Mouse (Mus musculus) erythroblast, adult 5-6 weeks (primary cell): ENCODE data around the gene Palm. TPM values are rescaled to one million over a fixed set of nuclear protein-coding genes. Genes with fewer than 3 reads are reported as not detected.

Experiments
- ATAC-seq: replicated peaks from 2 replicates; pipeline ENCODE4 v1.8.0; 2016; ENCODE audit warnings: moderate number of reproducible peaks, mild to moderate bottlenecking, moderate TSS enrichment, inconsistent platforms; ENCODE audit not compliant: poor library complexity, low FRiP score, severe bottlenecking
- total RNA-seq, 2 experiments: library from RNA; stranded (forward) in 1 of 2; stranded (reverse) in 1 of 2; fragments of 150-400 nt in 1 of 2; fragments of 200-764, 138-1000 nt in 1 of 2; gene quantifications; 2 replicates each; pipeline versions ENCODE4 v1.2.3 to v1.2.4; 2015 to 2017; ENCODE audit warnings: low replicate concordance in 2 of 2

Gene Palm
- total RNA-seq, 2 experiments from 2014 or later: 4.5 to 9.4 TPM

DNA sequence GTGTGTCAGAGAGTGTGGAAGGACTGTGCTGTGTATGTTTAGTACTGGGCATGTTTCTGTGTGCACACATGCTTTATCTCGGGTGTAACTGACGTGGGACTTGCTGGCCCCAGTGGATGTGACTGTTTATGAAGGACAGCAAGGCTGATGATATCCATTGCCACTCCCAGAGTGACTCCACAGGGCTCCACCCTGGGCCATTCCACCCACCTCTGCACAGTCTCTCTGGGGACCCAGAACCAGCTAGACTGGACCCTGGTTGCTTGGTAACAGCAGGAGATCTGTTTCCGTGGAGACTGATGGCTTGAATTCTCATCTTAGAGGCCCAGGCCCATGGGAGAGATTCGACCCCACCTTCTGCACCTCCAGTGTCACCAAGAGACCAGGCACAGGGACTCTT, 24.9 kb downstream of the Palm start:
- no peak for ATAC-seq

DNA sequence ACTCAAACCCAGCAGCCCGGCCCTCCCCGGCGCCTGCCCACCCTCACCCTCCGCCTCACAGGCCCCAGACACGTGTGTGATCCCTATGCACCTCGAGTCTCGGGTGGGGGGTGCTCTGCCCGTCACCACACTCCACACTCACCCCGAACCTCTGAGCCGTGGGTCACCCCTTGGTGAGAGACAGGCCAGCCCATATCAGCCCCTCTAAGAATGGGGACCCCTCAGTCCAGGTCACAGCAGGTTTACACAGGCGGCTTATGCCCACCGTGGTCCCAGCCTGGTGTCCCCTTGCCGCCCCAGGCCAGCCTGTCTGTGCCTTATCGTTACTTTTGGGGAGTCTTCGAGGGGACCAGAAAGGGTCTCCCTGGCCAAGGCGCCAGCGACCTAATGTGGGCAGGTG, 26.2 kb downstream of the Palm start:
- no peak for ATAC-seq

- no peak for ATAC-seq
Observed at GRCm38 (mm10) chr10:79820277-79820676, 26.9 kb downstream of the Palm start.

DNA sequence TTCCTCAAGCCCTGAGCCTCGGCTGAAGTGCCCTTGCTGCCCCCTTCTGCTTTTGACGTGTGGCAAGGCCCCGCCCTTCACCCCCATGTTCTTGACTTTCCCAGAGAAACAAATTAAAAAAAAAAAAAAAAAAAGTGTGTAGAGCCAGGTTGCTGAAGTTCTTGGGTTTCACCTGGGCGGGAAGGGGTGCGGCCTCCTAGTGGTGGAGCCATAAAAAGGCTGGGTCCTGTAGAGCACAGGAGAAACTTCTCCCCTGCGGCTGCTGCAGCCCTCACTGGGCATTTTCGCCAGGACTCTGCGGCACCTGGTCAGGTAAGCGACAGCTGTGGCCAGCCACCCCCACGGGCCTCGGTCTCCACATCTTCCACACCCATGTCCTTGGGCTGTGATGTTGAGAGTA, 27.4 kb downstream of the Palm start, which contains the start of gene Misp:
TSS of gene Misp (plus strand) at position 208 of the 400 bp plus-strand sequence.
- ATAC-seq: no peak

GRCm38 (mm10) chr10:79821731-79822130, 28.4 kb downstream of the Palm start:
- ATAC-seq: no peak

- no peak for ATAC-seq
Observed at GRCm38 (mm10) chr10:79822372-79822771, 29.0 kb downstream of the Palm start.

- no peak for ATAC-seq
Observed at GRCm38 (mm10) chr10:79823011-79823410, 29.6 kb downstream of the Palm start.

DNA sequence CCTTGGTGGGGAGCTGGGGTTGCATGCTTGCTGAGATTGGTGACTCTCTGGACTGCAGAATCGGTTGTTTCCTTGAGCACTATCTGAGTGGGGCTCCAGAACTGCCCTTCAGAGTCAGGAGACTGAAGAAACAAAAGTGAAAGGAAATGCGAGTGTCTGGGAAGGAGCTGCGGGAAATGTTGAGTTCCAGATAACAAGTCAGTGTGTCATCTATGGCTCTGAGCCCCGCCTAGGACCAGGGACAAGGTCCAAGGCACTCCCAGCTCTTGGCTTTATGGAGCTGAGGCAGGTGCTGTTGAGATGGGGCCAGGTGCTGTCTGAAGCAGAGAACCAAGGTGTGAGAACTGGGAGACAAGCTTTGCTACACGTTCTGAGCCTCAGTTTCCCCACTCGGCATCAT, 31.0 kb downstream of the Palm start:
- ATAC-seq: no peak

- ATAC-seq: no peak
Observed at GRCm38 (mm10) chr10:79831583-79831982, 38.2 kb downstream of the Palm start.

DNA sequence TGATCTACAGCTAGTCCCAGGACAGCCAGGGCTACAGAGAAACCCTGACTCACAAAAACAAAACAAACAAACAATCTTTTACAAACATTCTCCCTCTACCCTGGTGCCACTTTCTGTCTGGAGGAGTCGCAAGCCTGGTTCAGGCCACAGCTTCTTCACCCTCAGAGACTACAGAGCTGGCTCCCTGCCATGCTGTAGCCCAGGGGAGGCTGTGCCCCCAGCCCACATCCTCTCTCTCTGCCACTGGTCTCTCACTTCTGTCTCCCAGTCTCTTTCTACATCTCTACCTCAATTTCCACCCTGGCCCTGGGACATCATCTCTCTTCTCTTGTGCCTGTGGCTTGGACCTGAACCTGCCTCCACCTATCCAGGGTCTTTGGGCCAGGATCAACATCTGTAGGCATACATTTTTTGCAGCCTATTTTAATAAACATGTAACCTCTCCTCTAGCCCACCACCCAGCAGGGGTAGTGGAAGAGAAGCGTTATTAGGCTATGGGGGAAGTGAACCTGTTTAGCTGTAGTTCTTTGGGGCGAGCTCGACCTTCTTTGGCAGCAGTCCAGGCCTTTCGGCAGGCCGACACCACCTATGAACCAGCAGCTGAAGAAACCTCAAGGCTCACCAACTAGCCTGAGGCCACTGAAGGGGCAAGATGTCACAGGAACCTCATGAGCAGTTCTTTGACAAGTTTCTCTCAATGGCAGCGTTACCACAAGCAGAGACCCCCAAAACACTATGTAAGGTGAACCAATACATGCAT, 38.8 kb downstream of the Palm start:
- ATAC-seq: no peak

DNA sequence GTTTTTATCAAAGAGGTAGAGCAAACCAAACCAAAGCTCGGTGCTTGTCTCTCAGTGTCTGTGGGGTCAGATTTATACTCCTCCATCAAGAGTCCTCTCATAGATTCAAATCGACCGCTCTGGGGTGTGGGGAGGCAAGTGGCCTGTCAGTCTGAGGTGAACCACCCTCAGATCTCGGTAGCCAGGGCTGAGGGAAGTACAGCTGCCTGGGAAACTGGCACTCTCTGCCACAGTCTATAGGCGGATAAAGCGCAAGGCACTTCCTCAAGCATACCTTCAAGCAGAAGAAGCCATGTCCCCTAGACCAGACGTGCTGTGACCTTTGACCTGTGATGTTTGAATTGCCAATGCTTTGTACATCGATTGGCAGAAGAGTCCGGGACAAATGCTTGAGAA, 39.4 kb downstream of the Palm start:
- no peak for ATAC-seq

DNA sequence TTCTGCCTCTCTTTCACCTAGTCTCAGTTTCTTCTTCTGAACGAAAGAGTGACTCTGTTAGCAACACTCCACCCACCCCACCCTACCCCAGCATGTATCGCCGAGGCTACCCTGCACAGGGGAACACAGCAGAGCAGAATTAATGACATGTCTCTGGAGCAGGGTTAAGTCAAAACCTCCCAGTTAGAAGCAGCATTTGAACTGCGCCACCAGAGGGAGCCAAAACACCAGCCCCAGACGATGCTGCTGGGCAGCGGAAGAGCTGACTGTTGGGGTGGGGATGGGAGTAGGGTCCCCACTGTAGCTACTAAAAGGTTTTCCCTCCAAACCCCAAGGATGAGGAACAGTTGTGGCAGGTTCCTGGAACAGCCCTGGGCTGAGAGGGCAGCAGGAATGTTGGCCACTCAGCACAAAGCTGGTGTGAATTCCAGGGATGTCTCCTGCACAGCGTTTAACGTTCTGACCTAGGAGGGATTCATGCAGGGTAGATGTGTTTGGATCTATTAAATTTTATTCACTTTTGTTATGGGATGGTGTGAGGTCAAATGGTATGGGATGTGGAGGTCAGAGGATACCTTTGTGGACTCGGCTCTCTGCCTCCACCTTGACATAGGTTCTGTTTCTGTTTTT, 41.5 kb downstream of the Palm start:
- peak; percentile 79 for ATAC-seq

- ATAC-seq: no peak
Observed at GRCm38 (mm10) chr10:79836918-79837317, 43.5 kb downstream of the Palm start.

DNA sequence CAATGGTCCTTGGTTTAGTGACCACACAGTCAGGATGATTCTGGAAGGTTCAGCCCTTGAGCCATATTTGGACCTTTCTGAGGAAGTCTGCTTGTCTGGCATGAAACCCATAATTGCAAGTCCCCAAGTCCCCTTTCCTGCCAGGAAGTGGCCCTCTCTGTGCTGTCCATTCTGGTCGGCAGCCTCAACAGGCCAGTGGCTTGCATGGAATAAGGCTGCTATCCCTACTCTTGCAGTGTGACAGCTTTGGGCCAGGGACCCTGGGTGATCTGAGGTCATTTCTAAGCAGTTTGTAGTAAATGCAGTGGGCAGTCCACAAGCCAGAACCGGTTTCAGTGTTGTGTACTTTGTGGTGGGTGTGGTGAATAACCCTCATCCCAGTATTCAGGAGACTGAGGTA, 44.8 kb downstream of the Palm start:
- ATAC-seq: no peak

- no peak for ATAC-seq
Observed at GRCm38 (mm10) chr10:79840091-79840490, 46.7 kb downstream of the Palm start.

DNA sequence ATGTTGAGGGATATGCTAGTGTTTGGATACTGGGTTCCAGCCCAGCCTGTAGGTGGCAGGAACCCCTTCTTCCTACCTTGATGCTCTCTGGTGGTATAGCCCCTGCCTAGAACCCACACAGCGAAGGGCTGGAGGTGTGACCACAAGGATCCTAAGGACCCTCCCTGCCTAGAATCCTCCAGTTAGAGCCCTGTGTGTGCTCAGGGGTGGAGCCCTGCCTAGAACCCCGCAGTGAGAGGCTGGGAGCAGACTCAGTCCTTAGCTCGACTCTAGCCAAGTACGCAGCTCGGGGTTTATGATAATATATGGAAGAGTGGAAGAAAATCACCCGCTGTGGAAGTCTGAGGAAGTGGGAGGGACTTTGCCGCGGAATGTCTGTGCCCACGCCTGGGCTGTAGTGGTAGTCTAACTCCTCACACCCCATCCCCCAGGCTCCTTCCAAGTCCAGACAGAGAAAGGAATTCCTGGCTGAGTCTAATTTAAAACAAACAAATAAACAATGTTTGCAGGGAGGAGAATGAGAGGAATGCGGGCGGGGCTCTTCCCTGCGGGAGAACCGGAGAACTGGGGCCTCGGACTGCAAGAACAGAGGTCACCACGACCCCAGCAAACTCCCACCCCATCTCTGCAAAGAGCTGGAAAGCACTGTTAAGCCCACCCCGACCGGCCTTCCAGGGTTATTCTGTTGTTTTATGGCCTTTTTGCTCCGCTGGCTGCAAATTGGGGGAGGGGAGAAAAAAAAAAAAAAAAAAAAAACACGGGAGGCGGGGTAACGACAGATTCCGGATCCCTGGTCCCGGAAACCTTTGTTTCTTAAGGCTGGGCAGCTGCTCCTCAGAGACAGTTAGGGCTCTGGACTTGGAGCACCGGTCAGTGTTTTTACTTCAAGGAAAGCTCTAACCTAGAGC, 47.5 kb downstream of the Palm start:
- ATAC-seq: peak; percentile 51

GRCm38 (mm10) chr10:79842322-79842721, 49.0 kb downstream of the Palm start:
- ATAC-seq: no peak

GRCm38 (mm10) chr10:79843476-79843875, 50.1 kb downstream of the Palm start:
- no peak for ATAC-seq

DNA sequence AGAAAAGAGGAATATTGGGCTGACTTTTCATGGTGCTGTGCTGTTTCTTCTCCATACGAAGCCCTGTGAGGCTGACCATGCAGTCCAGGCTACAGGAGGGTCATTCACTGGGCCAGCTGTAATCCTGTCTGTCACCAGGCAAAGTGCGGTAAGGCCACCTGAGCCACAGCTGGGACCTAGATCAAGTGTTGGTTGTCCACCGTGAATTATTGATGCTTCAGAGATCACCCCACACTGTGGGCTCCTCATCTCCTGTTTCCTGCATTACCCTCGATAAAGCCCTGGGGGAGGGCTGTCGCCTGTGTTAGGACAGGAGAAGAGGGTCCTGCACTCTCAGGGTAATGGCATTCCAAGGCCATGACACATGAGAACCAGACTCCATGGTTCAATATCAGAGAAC, 53.2 kb downstream of the Palm start:
- ATAC-seq: no peak

- ATAC-seq: no peak
Observed at GRCm38 (mm10) chr10:79849941-79850628, 56.7 kb downstream of the Palm start.
